Mouse (Mus musculus) C2C12 (cell line): ENCODE data around the gene Trmt2a.
A peak's percentile ranks its signal among the peaks of the same experiment; 100 is the strongest.

Experiments used
- CEBPB ChIP-seq: IDR thresholded peaks from one replicate; pipeline ENCODE4 v1.6.1; 2011; ENCODE audit warnings: low read depth, mild to moderate bottlenecking, control low read depth, moderate library complexity
- CTCF ChIP-seq: IDR thresholded peaks from one replicate; pipeline ENCODE4 v1.5.1; 2011; ENCODE audit not compliant: control insufficient read depth, insufficient read depth, insufficient read length
- FOSL1 ChIP-seq: IDR thresholded peaks from one replicate; pipeline ENCODE4 v1.8.0; 2011; ENCODE audit warnings: mild to moderate bottlenecking, low read length; ENCODE audit not compliant: poor library complexity, insufficient read depth, severe bottlenecking
- MAX ChIP-seq: IDR thresholded peaks from one replicate; pipeline ENCODE4 v1.6.1; 2011; ENCODE audit warnings: mild to moderate bottlenecking, control low read depth
- MYOG ChIP-seq: IDR thresholded peaks from one replicate; pipeline ENCODE4 v1.6.1; 2011; ENCODE audit not compliant: control insufficient read depth, insufficient read length; ENCODE audit errors: extremely low read depth
- USF1 ChIP-seq: IDR thresholded peaks from one replicate; pipeline ENCODE4 v1.6.1; 2011; ENCODE audit warnings: low read depth, mild to moderate bottlenecking, control low read depth, moderate library complexity

GRCm38 (mm10) chr16:18221543-18221898, 27.0 kb upstream of the Trmt2a start:
- TF ChIP-seq CTCF (peak; percentile 36), USF1 (no peak), FOSL1 (no peak), MAX (no peak), MYOG (no peak), CEBPB (no peak)
